Mouse (Mus musculus): ENCODE results near the gene Chst1.

- TF ChIP-seq POLR2A (IDR thresholded peaks at IDR 0.05; ENCODE audit: borderline replicate concordance, insufficient read depth, low read length) (no peak), CTCF (IDR thresholded peaks at IDR 0.05; ENCODE audit: borderline replicate concordance, insufficient read depth, low read depth, low read length) (no peak)
Measured at GRCm38 (mm10) chr2:92618016-92618415, 18.5 kb downstream of the Chst1 start.
